Mouse (Mus musculus) bone marrow macrophage, adult 2 months (primary cell): Measurements from ENCODE around the gene Fam205c. TPM values are rescaled to one million over a fixed set of nuclear protein-coding genes. Genes with fewer than 3 reads are reported as not detected.

Experiments used
- H3K27ac ChIP-seq: 2 replicates; pipeline ENCODE4 v1.5.1; 2012; ENCODE audit warnings: low read depth, low read length; ENCODE audit not compliant: insufficient read depth
- H3K4me1 ChIP-seq: 2 replicates; pipeline ENCODE4 v1.6.1; 2012; ENCODE audit warnings: low read length; ENCODE audit not compliant: control insufficient read depth, insufficient read depth
- H3K4me3 ChIP-seq: 2 replicates; pipeline ENCODE4 v1.5.1; 2012; ENCODE audit warnings: mild to moderate bottlenecking, low read length, moderate library complexity; ENCODE audit not compliant: insufficient read depth
- CTCF ChIP-seq: IDR thresholded peaks from 2 replicates; pipeline ENCODE4 v1.5.1; 2012; ENCODE audit warnings: low read depth, mild to moderate bottlenecking, low read length, moderate library complexity
- POLR2A ChIP-seq: IDR thresholded peaks from 2 replicates; pipeline ENCODE4 v1.6.1; 2012; ENCODE audit warnings: mild to moderate bottlenecking, low read depth, low read length, borderline replicate concordance
- polyA plus RNA-seq: library from polyadenylated mRNA; stranded (reverse); fragments of >200 nt; gene quantifications from 2 replicates; pipeline ENCODE4 v1.2.4, GENCODE M21; 2012; ENCODE audit not compliant: missing spikeins, insufficient read depth, insufficient read length

Fam205c gene
- polyA plus RNA-seq, 1 experiment, result not detected

GRCm38 (mm10) chr4:42904966-42905365 is 30.9 kb upstream of the Fam205c start:
- TF ChIP-seq POLR2A (no peak), CTCF (no peak)

DNA sequence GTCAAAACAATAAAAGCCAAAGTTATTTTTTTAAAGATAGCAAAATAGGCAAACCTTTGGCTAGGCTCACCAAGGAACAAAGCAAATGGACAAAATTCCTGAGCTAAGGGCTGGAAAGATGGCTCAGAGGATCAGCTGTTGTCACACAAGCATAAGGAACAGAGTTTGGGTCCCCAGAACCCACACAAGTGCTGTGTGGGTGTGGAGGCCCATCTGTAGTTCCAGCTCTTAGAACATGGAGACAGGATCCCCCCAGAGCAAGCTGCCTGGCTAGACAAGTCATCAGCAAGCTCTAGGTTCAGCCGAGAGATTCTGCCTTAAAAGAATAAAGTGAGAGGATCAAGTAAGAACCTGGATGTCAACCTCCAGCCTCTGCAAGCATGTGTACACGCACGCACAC is 30.5 kb upstream of the Fam205c start:
- H3K4me3 ChIP-seq, result no peak overlapping the region
- H3K4me1 ChIP-seq, result peaks cover 5% of the 10 kb centered on the region; the same call in 1 of the 2 replicates
- no peak overlapping the region for H3K27ac ChIP-seq
- TF ChIP-seq POLR2A, result no peak
- TF ChIP-seq CTCF, result no peak

More at GRCm38 (mm10) chr4:42904966-42905365, 30.9 kb upstream of the Fam205c start:
- peaks cover 5% of the 10 kb centered on the region; the same call in 1 of the 2 replicates for H3K4me1 ChIP-seq
- no peak overlapping the region for H3K4me3 ChIP-seq
- H3K27ac ChIP-seq, result no peak overlapping the region

GRCm38 (mm10) chr4:42903942-42904341 is 29.9 kb upstream of the Fam205c start:
- Histone ChIP-seq H3K4me3 (no peak overlapping the region), H3K4me1 (peaks cover 5% of the 10 kb centered on the region; the same call in 1 of the 2 replicates), H3K27ac (no peak overlapping the region)
- TF ChIP-seq CTCF, result no peak
- TF ChIP-seq POLR2A, result no peak

DNA sequence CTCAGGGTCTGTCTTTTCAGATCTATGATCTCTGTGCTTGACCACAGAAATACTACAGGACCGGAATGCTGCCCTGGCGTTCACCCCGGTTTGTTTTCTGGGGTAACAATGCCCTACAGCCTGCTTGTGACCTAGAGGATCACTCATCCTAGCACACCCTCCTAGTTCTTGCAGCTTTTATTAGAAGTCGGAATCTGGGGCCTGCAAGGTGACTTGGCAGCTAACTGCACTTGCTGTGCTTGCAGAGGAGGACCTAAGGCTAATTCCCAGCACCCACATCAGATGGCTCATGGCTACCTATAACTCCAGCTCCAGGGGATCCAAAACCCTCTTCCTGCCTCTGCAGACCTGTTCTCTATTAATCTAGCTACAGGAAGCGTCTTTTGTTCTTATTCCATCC is 28.7 kb upstream of the Fam205c start:
- TF ChIP-seq CTCF (no peak), POLR2A (no peak)
- Histone ChIP-seq H3K4me3 (no peak overlapping the region), H3K4me1 (peaks cover 5% of the 10 kb centered on the region; the same call in 1 of the 2 replicates), H3K27ac (no peak overlapping the region)

- H3K4me3 ChIP-seq, result no peak overlapping the region
- H3K27ac ChIP-seq, result no peak overlapping the region
- H3K4me1 ChIP-seq, result peaks cover 5% of the 10 kb centered on the region; the same call in 1 of the 2 replicates
- peak; percentile 71 for TF ChIP-seq CTCF
- no peak for TF ChIP-seq POLR2A
Measured at GRCm38 (mm10) chr4:42902174-42902573, 28.1 kb upstream of the Fam205c start.

DNA sequence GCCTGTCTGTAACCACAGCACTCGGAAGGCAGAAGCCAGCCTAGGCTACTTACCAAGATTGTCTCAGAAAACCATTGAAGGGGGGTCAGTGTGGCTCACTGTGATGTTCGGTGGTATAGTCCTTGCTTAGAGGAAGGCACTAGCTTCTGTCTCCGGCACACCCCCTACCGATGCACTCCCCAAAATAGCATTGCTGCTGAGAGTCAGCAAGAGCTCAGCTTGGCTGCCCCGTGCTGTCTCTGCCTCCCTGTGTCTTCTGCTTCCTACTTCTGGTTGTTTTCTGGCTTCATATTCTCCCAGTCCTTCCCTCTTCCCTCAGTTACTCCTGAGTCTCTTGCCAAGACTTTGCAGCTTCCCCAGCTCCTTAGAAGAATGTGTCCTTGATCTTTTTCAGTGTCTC is 26.8 kb upstream of the Fam205c start:
- no peak overlapping the region for H3K27ac ChIP-seq
- peaks cover 5% of the 10 kb centered on the region; the same call in 1 of the 2 replicates for H3K4me1 ChIP-seq
- H3K4me3 ChIP-seq, result no peak overlapping the region
- TF ChIP-seq POLR2A (no peak), CTCF (no peak)

GRCm38 (mm10) chr4:42898914-42899313 is 24.9 kb upstream of the Fam205c start:
- no peak overlapping the region for H3K4me3 ChIP-seq
- H3K4me1 ChIP-seq, result peaks cover 5% of the 10 kb centered on the region; the same call in 1 of the 2 replicates
- no peak overlapping the region for H3K27ac ChIP-seq
- TF ChIP-seq POLR2A (no peak), CTCF (no peak)

- H3K4me1 ChIP-seq, result no peaks in the 10 kb centered on the region
- TF ChIP-seq POLR2A (no peak), CTCF (no peak)
- no peak overlapping the region for H3K4me3 ChIP-seq
- no peak overlapping the region for H3K27ac ChIP-seq
Measured at GRCm38 (mm10) chr4:42895118-42895517, 21.1 kb upstream of the Fam205c start.

DNA sequence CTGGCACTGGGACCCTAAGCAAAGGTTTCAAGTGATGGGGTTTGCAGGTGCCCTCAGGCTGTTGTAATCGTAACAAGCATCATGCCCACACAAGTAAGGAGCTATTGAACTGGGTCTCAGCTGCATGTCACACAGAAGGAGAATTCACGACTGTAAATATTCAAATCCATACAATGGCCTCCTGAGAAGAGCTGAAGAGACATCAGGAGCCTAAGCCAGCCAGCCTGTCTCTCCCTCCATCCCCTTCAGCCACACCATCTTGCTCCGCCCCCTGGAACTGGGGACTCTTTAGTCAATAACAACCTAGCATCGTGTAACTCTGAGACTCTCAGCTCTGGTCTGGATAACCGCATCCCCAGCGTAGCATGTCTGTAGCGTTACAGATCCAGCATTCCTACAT is 17.1 kb upstream of the Fam205c start:
- no peak overlapping the region for H3K4me3 ChIP-seq
- H3K4me1 ChIP-seq, result no peaks in the 10 kb centered on the region
- TF ChIP-seq CTCF, result no peak
- no peak for TF ChIP-seq POLR2A
- no peak overlapping the region for H3K27ac ChIP-seq

- H3K4me1 ChIP-seq, result no peaks in the 10 kb centered on the region
- H3K4me3 ChIP-seq, result no peak overlapping the region
- no peak overlapping the region for H3K27ac ChIP-seq
- TF ChIP-seq CTCF (no peak), POLR2A (no peak)
Measured at GRCm38 (mm10) chr4:42888806-42889205, 14.8 kb upstream of the Fam205c start.

GRCm38 (mm10) chr4:42886926-42887325 is 12.9 kb upstream of the Fam205c start:
- Histone ChIP-seq H3K4me1 (no peaks in the 10 kb centered on the region), H3K27ac (no peak overlapping the region), H3K4me3 (no peak overlapping the region)
- TF ChIP-seq POLR2A, result no peak
- TF ChIP-seq CTCF, result no peak
